Mouse (Mus musculus): ENCODE data around the gene Lyrm4.

DNA sequence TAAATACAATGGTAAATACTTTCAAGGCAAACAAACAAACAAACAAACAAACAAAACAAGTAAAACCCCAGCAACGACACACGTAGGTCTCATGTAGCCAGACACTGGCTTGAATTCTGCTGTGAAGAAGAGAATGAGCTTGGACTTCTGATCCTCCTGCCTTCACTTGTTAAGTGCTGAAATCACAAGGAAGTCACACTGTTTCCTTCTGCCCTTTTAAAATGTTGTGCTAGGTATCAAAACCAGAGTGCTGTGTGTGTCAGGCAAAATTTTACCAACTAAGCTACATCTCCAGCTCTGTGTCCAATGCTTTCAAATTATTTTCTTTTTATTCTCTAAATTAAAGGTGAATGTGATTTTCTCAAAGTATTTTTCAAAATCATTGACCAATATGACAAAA is 6.0 kb downstream of the Lyrm4 start:
- TF ChIP-seq POLR2AphosphoS2 (IDR thresholded peaks at IDR 0.05; ENCODE audit: low read length) (no peak), CTCF (IDR thresholded peaks at IDR 0.05 in 2 of 3, conservative IDR thresholded peaks at IDR 0.05 in 1 of 3; ENCODE audit: control insufficient read depth in 1 of 3, insufficient read depth in 1 of 3, low read depth in 2 of 3, low read length in 3 of 3, poor library complexity in 1 of 3, severe bottlenecking in 1 of 3) (no peak), JUND (IDR thresholded peaks at IDR 0.05; ENCODE audit: low read depth, low read length) (no peak), EP300 (IDR thresholded peaks at IDR 0.05; ENCODE audit: low read depth in 1 of 2, low read length in 2 of 2) (no peak), POLR2A (IDR thresholded peaks at IDR 0.05; ENCODE audit: control insufficient read depth in 1 of 2, insufficient read depth in 1 of 2, low read depth in 1 of 2, low read length in 2 of 2, poor library complexity in 1 of 2) (no peak), ELF1 (IDR thresholded peaks at IDR 0.05; ENCODE audit: low read depth, low read length) (no peak), SIN3A (IDR thresholded peaks at IDR 0.05; ENCODE audit: low read length) (no peak), NELFE (IDR thresholded peaks at IDR 0.05; ENCODE audit: low read depth, low read length) (no peak), TAL1 (IDR thresholded peaks at IDR 0.05; ENCODE audit: low read length) (no peak), ZNF384 (IDR thresholded peaks at IDR 0.05; ENCODE audit: low read depth, low read length) (no peak), KAT2A (conservative IDR thresholded peaks at IDR 0.05; ENCODE audit: low read depth, low read length) (no peak), USF1 (IDR thresholded peaks at IDR 0.05; ENCODE audit: low read depth, low read length) (no peak)
